Mouse (Mus musculus): ENCODE data around the gene Sprr2j-ps. TPM values are rescaled to one million over a fixed set of nuclear protein-coding genes. Genes with fewer than 3 reads are reported as not detected.
A peak's percentile ranks its signal among the peaks of the same experiment; 100 is the strongest.

Sprr2j-ps gene
- polyA plus RNA-seq (2015; fragmentation: Nextera tagmentation; extraction: Ambion mirVana): not detected in 2 replicates

- H3K4me2 ChIP-seq (replicated peaks; ENCODE audit: low read depth): no peak within 1 kb of the TSS
- H3K4me3 ChIP-seq (ENCODE audit: low read depth, low read length): no peak within 1 kb of the TSS
- H3K27ac ChIP-seq (ENCODE audit: low read depth, low read length): no peak within 1 kb of the TSS
- TF ChIP-seq CTCF (IDR thresholded peaks at IDR 0.05; ENCODE audit: low read depth): no peak
- ATAC-seq: no peak
- no peaks in the 10 kb centered on the region for H3K27me3 ChIP-seq (replicated peaks; ENCODE audit: control insufficient read depth, insufficient read depth, low read length)
- no peak within 1 kb of the TSS for H3K9ac ChIP-seq (ENCODE audit: low read depth, low read length)
- H3K4me1 ChIP-seq (replicated peaks; ENCODE audit: control insufficient read depth, insufficient read depth, low read length): no peaks in the 10 kb centered on the region
- 90% methylated on average over 2 of the region's 2 CpGs for WGBS
- H3K36me3 ChIP-seq (ENCODE audit: control insufficient read depth, insufficient read depth): no peaks in the 10 kb centered on the region
- no peaks in the 10 kb centered on the region for H3K9me3 ChIP-seq (ENCODE audit: control insufficient read depth)
Observed at GRCm38 (mm10) chr3:92417782-92418181, at the start of gene Sprr2j-ps. Sprr2j-ps (plus strand) TSS chr3:92418082.

GRCm38 (mm10) chr3:92373613-92374012, 44.3 kb upstream of the Sprr2j-ps start:
- Histone ChIP-seq H3K4me3 (ENCODE audit: low read depth, low read length) (no peak overlapping the region), H3K4me2 (replicated peaks; ENCODE audit: low read depth) (no peak overlapping the region), H3K27ac (ENCODE audit: low read depth, low read length) (no peak overlapping the region), H3K9me3 (ENCODE audit: control insufficient read depth) (no peaks in the 10 kb centered on the region), H3K36me3 (ENCODE audit: control insufficient read depth, insufficient read depth) (no peaks in the 10 kb centered on the region), H3K27me3 (replicated peaks; ENCODE audit: control insufficient read depth, insufficient read depth, low read length) (no peaks in the 10 kb centered on the region), H3K9ac (ENCODE audit: low read depth, low read length) (no peak overlapping the region), H3K4me1 (replicated peaks; ENCODE audit: control insufficient read depth, insufficient read depth, low read length) (no peaks in the 10 kb centered on the region)
- no peak for TF ChIP-seq CTCF (IDR thresholded peaks at IDR 0.05; ENCODE audit: low read depth)
- ATAC-seq: no peak
- 75% methylated on average over 2 of the region's 2 CpGs for WGBS

GRCm38 (mm10) chr3:92385385-92385784, 32.5 kb upstream of the Sprr2j-ps start, which contains the start of gene Sprr2h:
Sprr2h (plus strand) TSS chr3:92385685.
- 94% methylated on average over 1 of the region's 1 CpGs for WGBS

GRCm38 (mm10) chr3:92394301-92394700, 23.6 kb upstream of the Sprr2j-ps start:
- H3K27me3 ChIP-seq (replicated peaks; ENCODE audit: control insufficient read depth, insufficient read depth, low read length): no peaks in the 10 kb centered on the region
- no peak overlapping the region for H3K4me2 ChIP-seq (replicated peaks; ENCODE audit: low read depth)
- no peaks in the 10 kb centered on the region for H3K4me1 ChIP-seq (replicated peaks; ENCODE audit: control insufficient read depth, insufficient read depth, low read length)
- WGBS: 42% methylated on average over 1 of the region's 1 CpGs
- no peak overlapping the region for H3K4me3 ChIP-seq (ENCODE audit: low read depth, low read length)
- no peak overlapping the region for H3K27ac ChIP-seq (ENCODE audit: low read depth, low read length)
- peak; percentile 67 for TF ChIP-seq CTCF (IDR thresholded peaks at IDR 0.05; ENCODE audit: low read depth)
- no peak overlapping the region for H3K9ac ChIP-seq (ENCODE audit: low read depth, low read length)
- ATAC-seq: no peak
- H3K36me3 ChIP-seq (ENCODE audit: control insufficient read depth, insufficient read depth): no peaks in the 10 kb centered on the region
- H3K9me3 ChIP-seq (ENCODE audit: control insufficient read depth): no peaks in the 10 kb centered on the region

More at GRCm38 (mm10) chr3:92385385-92385784, 32.5 kb upstream of the Sprr2j-ps start, which contains the start of gene Sprr2h:
- no peaks in the 10 kb centered on the region for H3K36me3 ChIP-seq (ENCODE audit: control insufficient read depth, insufficient read depth)
- H3K9ac ChIP-seq (ENCODE audit: low read depth, low read length): no peak within 1 kb of the TSS
- no peak for ATAC-seq
- no peaks in the 10 kb centered on the region for H3K27me3 ChIP-seq (replicated peaks; ENCODE audit: control insufficient read depth, insufficient read depth, low read length)
- no peak within 1 kb of the TSS for H3K4me3 ChIP-seq (ENCODE audit: low read depth, low read length)
- TF ChIP-seq CTCF (IDR thresholded peaks at IDR 0.05; ENCODE audit: low read depth): no peak
- H3K4me2 ChIP-seq (replicated peaks; ENCODE audit: low read depth): no peak within 1 kb of the TSS
- H3K9me3 ChIP-seq (ENCODE audit: control insufficient read depth): no peaks in the 10 kb centered on the region
- H3K27ac ChIP-seq (ENCODE audit: low read depth, low read length): no peak within 1 kb of the TSS
- H3K4me1 ChIP-seq (replicated peaks; ENCODE audit: control insufficient read depth, insufficient read depth, low read length): no peaks in the 10 kb centered on the region

- Histone ChIP-seq H3K27ac (ENCODE audit: low read depth, low read length) (no peak within 1 kb of the TSS), H3K9ac (ENCODE audit: low read depth, low read length) (no peak within 1 kb of the TSS), H3K4me3 (ENCODE audit: low read depth, low read length) (no peak within 1 kb of the TSS), H3K36me3 (ENCODE audit: control insufficient read depth, insufficient read depth) (no peaks in the 10 kb centered on the region), H3K4me1 (replicated peaks; ENCODE audit: control insufficient read depth, insufficient read depth, low read length) (no peaks in the 10 kb centered on the region), H3K27me3 (replicated peaks; ENCODE audit: control insufficient read depth, insufficient read depth, low read length) (no peaks in the 10 kb centered on the region), H3K4me2 (replicated peaks; ENCODE audit: low read depth) (no peak within 1 kb of the TSS), H3K9me3 (ENCODE audit: control insufficient read depth) (no peaks in the 10 kb centered on the region)
- WGBS: 94% methylated on average over 2 of the region's 2 CpGs
- TF ChIP-seq CTCF (IDR thresholded peaks at IDR 0.05; ENCODE audit: low read depth): no peak
- no peak for ATAC-seq
Observed at GRCm38 (mm10) chr3:92407691-92408090, 10.2 kb upstream of the Sprr2j-ps start, which contains the start of gene Sprr2i. Sprr2i (plus strand) TSS chr3:92407991.

- WGBS: 91% methylated on average over 6 of the region's 6 CpGs
- Histone ChIP-seq H3K27ac (ENCODE audit: low read depth, low read length) (no peak within 1 kb of the TSS), H3K9ac (ENCODE audit: low read depth, low read length) (no peak within 1 kb of the TSS), H3K4me1 (replicated peaks; ENCODE audit: control insufficient read depth, insufficient read depth, low read length) (no peaks in the 10 kb centered on the region), H3K4me3 (ENCODE audit: low read depth, low read length) (no peak within 1 kb of the TSS), H3K4me2 (replicated peaks; ENCODE audit: low read depth) (no peak within 1 kb of the TSS), H3K36me3 (ENCODE audit: control insufficient read depth, insufficient read depth) (no peaks in the 10 kb centered on the region), H3K27me3 (replicated peaks; ENCODE audit: control insufficient read depth, insufficient read depth, low read length) (no peaks in the 10 kb centered on the region), H3K9me3 (ENCODE audit: control insufficient read depth) (no peaks in the 10 kb centered on the region)
- ATAC-seq: no peak
- TF ChIP-seq CTCF (IDR thresholded peaks at IDR 0.05; ENCODE audit: low read depth): no peak
Observed at GRCm38 (mm10) chr3:92429323-92429722, 11.4 kb downstream of the Sprr2j-ps start, which contains the start of gene Gm9774. Gm9774 (minus strand) TSS chr3:92429423.
